Mouse (Mus musculus) layer of hippocampus, adult 8-10 months (tissue): Measurements from ENCODE around the gene Wdr91. TPM values are rescaled to one million over a fixed set of nuclear protein-coding genes. Genes with fewer than 3 reads are reported as not detected.
A peak's percentile ranks its signal among the peaks of the same experiment; 100 is the strongest.

ENCODE experiments used
- DNase-seq, 2 experiments: peaks; one replicate each; pipeline ENCODE4 v3.0.0; 2022; ENCODE audit warnings: low spot score in 2 of 2
- total RNA-seq, 4 experiments: library from RNA; stranded (reverse); gene quantifications; 2 replicates each; pipeline ENCODE4 v1.2.4; 2022

Wdr91 gene
- total RNA-seq, 4 experiments from 2014 or later = 35.0 to 38.8 (median 37.4) TPM

DNA sequence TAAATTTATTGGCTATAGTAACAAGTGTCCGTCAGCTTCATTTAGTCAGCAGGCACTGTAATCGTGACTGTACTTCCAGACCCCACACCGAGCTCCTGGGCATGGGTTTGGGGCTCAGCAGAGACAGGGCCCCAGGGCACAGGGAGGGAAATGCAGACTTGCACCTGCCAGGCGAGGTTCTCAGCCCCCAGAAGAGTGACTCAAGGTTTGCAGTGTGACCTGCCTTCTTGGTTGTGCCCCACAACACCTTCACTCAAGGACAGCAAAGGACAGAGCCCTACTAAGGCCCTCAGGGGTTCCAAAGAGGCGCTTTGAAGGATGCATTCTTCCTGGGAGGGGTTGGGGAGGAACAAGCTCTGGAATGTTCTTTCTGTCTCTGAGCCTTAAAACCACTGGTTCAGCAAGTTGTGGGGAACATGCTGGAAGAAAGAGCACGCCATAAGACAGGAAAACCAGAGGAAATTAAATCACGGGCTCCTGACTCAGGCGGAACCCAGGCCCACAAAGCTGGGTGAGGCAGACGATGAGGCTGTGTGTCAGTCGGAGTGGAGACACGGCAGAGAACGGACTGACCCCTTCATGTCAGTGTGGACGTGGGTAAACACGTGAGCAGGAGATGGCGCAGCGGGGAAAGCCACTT lies 31.5 kb downstream of the Wdr91 start:
- no peak for DNase-seq

DNA sequence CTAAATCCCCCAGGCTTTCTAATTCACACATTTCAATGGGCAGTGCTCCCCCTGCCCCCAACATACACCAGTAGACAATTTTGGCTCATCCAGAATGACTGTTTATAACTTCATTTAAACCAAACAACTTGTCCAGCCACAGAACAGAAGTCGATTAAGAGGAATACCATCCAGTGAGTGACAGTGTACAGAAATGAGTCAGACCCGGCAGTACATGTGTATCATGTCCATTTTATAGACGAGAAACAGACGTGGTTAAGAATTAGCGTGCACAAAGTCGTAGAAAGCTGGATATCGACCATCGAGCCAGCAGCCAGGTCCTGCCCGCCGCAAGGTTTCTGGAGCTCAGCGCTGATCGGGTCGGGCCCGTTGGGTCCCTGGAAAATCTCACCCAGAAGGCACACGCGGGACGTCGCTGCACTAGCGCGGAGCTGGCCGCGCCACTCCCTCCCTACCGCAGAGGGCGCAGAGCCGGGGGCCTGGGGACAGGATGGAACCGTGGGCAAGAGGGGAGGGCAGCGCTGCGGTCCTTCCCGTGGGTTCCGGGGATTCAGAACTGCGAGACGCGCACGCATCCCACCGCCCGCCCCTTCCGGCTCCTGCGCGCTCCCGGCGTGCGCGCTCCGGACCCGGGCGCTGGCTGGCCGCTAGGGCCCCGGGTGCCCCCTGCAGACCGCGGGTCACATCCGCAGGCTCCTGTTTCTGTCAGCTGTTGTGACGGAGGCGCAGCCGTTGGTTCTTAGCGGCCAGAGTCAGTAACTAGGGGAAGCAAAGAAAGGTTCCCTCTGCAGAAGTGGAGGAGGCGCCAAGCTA lies 33.0 kb downstream of the Wdr91 start, which contains the start of gene Cyren:
Gene Cyren (minus strand): TSS at position 552 of the 813 bp plus-strand sequence.
- DNase-seq = peak; percentile 84 to 87

DNA sequence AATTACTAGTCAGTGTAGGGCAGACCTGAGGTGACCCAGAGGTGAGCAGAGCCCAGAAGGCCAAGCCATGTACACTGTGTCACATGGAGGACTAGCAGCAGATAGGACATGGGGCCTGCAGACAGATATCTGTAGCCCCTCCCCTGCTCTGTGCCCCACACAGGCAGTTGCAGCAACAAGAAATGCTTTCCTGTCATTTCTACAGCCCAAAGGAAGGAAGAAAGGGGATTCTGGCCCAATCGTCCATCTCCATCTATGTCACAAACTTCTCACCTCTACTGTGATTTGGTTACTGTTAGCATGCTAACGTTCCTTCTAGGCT lies 33.9 kb downstream of the Wdr91 start:
- DNase-seq = no peak

DNA sequence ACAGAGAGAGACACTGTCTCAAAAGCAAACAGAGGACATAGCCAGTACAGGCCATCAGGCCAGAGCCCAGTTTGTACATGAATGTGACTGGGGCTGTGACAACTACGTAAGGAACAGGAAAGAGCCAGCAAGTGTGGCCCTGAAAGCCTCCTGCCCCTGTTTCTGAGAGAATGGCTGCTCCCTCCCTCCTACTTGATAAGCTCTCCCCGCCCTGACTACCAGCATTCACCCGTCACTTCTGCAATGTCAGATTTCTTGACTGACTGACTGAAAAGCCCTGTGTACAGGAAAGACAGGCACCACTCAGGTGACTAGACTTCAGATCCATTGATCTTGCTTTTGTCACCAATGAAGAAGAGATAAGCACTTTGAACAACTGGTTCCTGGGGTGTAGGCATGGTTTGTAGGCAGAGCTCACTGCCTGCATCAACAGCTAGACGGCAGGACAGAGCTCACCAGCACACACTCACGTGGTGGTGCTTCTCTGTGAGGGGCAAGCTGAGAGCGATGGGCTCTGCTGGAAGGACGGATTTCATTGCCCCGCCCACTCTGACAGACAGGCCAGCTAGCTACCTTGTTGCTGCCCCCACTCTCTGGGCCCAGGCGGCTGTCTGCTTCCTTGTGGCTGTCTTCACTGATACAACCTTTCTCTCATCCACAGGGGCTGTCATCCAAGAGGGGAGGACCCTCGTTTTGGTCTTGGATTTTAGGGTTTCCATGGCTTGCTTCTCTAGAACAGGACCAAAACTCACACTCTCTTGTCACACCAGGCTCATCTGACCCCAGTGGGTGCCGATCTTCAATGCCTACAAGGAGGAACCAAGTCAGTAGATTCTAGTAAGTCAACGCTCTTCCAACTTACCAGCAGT lies 34.5 kb downstream of the Wdr91 start:
- DNase-seq = no peak

DNA sequence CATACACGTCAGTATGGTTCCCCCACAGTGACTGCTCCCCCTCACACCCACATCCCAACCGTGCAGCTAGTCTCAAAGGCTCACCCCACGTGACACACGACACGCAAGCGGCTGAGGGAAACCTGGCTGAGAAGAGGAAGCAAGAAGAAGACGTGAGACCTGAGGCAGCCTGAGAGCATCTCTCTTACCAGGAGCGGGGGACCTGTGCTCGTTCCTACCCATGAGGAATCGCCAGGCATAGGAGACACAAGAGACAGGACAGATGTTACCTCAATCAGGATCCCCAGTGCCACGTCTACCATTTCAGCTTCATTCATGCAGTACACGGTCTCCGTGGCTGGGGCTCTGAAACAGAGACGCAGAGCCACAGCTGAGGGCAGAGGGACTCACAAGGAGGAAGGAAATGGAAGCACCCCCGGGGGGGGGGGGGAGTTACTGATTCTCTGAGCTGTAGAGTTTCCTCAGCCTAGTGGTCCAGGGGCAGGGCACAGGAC lies 35.4 kb downstream of the Wdr91 start:
- no peak for DNase-seq

DNA sequence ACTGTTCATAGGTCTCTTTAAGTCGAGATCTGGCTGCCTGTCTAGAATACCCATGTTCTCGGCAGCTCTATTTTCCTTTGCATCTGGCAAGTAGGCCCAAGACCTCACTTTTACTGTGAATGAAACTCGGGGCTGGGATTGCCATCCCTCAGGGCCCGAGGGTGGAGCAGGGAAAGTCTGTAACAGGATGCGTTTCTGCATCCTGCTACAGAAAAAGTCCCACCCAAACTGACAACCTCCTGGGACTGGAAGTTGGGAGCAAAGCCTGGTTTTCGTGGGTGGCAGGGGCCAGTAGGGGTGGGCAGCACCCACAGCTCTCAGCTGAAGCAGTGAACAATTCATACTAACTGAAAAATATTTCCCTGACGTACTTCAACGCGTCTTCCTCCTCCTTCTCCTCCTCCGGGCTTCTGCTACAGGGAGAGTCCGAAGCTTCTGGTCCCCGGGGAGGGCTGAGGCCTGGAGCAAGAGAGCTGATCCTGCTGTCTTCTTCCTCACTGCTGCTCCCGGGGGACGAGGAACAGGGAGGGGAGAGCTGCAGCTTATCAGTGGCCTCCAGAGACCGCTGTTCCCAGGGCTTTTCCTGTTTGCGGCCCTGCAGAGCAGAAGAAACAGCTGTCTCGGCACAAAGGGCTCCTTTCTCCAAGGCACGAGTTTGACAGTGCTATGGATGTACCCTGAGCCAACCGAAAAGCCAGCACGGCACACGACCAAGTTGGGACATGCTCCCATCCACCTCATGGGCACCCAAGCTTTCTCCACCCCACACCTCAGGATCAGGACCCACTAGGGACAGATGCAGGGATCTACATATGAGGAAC lies 36.4 kb downstream of the Wdr91 start:
- no peak for DNase-seq

DNA sequence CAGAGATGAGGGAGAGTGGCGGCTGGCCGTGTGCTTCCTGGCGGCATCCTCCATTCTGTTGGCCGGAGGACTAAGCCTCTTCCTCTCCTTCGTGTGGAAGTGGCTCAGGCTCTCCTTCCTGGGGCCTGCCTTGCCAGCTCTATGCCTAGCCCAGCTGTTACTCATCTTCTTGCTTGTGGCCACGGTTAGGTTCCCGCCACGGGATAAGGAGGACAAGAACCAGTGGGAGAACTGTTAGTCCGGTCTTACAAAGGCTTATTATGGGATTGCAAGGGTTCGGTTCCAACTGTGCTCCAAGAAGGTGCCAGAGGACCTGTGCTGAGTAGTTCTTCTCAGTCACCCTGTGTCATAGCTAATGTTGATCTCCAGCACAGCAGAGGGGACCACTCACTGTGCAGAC lies 37.8 kb downstream of the Wdr91 start:
- no peak for DNase-seq

DNA sequence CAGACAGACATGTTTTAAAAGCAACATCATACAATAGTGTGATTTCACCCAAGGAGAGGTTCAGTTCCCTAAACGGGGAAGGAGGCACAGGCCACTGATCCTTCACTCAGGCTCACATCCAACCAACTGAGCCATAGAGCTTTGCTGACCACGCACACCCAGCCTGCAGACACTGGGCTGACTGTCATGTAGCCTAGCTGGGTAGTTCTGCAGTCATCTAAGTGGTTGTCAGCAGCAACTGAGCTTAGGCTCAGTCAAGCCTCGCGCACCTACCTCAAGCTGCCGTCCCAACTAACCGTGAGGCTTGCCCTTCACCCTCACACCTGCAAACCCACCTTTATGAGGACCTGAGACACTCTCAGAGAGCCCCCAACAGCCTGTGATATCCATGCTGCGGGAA lies 38.7 kb downstream of the Wdr91 start:
- DNase-seq = no peak

DNA sequence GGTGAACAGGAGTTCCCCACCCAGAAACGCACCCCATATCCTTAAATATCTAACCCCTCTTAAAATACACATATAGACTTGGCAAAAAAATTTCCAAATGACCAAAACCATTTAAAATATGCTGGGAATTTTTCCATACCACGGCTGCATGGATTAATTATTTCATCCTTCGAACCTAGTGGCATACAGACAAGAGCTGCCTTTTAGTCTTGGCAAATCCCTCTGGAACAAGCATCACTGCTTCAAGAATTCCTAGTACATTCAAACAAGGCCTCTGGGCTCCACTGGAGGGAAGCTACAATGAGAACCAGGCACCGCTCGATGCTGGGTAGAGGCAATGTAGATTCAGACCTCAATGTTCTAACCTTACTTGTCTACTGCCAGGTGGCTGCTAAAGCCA lies 40.0 kb downstream of the Wdr91 start:
- no peak for DNase-seq

DNA sequence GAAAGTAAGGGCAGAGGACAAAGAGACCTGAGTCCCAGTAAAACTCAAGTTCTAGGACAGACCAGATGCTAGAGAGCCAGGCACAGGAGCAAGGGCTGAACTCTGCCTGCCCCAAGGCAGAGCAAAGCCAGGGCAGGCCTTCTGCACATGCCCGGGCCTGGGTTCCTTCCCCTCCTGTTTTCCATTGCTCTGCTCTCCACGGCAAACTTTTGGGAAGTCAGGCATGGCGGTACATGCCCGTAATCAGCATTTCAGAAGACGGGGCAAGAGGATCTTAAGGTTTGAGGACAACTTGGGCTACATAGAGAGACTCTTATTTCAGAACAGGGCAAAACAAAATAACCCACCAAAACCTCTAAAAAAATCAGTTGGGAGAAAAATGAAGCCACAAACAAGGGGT lies 40.5 kb downstream of the Wdr91 start:
- DNase-seq = no peak

DNA sequence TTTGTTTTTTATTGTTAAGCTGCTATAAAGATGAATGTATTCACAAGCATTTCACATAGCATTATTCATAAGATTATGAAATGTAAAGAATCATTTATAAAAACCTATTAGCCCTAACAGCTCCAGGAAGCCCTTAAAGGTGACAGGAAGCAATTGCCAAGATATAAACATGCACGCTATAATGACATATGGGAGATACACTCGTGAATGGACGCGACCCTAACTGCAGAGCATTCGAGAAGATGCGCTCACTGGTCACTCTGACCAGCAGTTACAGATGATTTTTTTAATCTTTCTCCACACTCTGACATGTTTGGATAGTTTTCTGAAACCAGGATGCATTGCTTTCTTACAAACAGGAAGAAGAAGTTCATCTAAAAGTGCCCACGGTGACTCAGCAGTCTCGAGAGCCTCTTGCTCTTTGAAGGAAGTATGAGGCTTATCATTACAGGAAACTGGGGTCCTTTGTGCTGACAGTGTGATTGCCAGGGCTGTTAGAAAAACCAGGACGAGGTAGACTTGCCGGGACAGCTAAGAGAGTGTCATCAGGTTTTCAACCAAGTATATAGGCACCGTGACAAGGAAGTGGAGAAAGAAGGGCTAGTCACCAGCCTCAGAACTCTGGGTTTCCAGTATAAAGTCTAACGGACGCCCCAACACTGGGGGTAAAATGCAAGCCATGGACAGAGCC lies 41.3 kb downstream of the Wdr91 start:
- DNase-seq = no peak

DNA sequence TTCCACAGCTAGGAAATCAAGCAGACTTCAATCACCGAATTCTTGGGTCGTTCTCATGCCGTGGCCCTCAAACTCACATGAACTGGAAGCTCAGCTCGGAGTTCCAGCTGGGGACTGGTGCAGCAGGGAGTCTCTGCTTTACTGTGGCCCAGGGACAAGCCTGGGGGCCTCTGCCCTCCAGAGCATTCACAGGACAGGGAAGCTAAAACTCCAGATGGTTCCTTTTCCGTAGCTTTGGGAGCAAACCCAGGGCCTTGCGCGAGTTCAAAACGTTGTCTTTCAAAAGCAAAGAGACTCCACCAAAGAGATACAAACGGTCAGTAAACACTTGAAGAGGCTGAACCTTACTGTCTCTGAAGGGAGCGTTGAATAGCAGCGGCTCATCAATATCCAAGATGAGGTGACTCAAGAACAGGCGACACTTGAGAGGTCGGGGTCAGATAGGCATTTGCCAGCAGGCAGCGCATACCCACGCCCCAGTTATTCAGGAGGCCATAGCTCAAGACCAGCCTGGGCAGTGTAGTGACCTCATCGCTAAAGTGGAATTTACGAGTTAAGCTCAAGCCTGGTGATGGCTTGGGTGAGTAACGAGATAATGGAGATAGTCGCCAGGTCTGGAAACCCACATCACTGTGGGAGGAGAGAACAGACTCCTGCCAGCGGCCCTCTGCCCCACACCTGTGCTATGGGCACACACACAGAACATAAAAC lies 42.0 kb downstream of the Wdr91 start:
- DNase-seq = no peak

DNA sequence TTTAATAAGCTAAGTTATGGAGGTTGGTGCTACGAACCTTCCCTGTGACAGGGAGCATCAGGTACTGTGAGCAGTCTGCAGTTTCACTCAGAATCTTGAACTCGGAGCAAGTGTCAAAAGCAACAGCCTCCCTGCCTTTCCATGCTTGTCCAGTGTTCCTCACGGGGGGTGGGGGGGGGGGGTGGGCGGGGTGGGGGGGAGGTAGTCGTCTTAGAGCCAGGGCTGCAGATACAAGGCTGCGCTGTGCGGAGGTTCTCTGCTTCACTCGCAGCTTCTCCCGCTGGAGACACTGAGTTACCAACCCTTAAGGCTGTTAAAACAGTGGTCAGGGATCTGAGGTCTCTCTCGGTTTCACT lies 42.7 kb downstream of the Wdr91 start:
- DNase-seq = no peak

DNA sequence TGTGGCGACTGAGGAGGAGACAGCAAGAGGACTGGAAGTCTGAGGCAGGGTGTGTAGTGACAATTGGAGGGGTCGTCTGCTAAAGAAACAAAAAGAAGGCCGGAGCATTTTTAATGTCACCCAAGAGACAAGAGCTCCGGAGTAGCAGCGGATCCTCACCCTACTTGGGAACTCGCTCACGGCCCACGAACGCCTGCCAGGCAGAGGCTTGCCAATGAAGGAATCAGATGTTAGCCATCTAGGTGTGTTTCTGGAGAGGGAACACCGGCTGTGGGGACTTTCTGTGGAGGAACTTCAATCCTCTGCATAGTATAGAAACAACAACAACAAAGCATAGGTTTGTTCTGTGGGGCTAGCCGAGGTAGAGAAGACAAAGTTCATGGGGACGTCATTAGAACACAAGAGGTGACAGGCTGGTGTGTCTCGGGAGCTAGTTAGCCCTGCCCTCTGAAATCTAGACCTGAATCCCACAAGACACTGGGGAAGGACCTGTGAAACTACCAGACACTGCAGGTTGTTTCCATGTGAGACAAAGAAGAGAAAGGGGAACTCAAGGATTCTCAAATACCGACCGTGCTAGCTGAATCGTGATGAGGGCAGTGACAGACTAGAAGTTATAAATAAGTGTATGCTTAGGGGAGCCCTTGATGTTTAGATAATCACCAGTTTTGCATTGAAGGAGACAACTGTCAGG lies 43.2 kb downstream of the Wdr91 start:
- DNase-seq = no peak

DNA sequence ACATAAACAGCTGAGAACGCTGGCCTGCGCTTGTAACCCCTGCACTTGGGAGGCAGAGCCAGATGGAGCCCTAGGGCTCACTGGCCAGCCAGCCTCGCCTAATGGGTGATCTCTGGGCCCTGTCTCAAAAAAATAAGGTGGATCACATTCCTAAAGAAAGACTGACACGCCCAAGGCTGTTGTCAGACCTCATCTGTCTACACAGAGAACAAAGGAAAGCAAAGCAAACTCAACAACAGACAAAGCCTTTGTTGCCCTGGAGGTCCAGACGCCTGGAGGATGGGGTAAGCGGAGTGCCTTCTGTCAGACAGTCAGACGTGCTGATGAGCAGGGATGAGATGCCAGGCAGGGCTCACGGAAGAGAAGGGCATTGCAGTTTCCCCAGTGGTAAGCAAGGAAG lies 43.9 kb downstream of the Wdr91 start:
- DNase-seq = no peak

DNA sequence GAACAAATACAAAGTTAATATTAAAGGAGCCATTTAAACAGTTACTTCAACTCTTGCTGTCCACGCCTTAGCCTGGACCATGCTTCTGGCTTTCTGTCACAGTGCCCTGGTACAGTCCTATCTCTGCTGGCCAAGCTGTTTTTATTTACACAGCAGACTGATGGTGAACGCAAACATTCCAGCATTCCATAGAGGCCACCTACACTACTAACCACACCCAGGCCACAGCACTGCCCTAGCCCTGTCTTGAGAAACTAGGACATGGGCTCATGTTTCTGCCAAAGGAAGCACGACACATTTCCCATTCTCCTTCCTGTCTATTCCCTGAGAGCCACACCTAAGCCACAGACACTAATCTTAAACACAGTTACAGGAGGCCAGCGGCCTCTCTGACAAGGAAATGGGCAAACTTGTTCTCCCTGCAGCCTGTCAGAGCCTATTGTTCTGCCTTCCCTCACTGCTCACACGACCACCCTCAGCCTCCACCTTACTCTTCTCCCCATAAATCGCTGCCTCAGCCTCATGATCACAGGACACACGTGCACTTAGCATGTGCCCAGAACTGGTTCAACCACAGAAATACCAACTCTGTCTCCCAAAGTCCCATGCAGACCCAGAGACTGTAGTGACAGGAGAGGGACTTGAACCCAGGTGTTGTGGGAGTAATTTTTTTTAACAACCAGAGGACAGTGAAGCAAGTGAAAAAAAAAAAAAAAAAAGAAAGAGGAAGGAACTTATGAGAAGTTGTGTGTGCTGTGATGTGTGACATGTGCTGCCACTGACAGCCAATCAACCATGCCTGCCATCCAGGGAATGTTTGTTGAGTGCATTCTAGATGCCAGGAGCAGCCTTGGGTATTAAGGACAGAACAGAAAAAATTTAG lies 44.7 kb downstream of the Wdr91 start:
- DNase-seq = no peak

DNA sequence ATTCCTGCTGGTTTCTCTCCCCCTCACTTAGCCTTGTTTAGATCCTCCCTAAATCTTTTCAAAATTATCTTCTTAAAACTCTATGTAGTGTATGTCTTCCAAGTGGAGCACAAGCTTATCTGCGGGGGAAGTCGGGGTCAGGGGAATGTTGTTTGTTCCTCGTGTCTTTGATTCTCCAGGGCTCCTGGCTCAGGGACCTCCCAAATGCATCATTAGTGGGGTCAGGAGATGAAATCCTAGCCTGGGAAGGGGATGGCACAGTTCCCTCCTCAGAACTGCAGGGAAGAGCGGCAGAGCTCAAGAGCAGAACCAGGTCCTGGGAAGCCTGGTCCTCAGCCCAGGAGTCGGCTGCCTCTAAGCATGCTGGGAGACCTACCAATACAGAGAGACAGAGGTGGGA lies 45.5 kb downstream of the Wdr91 start:
- no peak for DNase-seq

DNA sequence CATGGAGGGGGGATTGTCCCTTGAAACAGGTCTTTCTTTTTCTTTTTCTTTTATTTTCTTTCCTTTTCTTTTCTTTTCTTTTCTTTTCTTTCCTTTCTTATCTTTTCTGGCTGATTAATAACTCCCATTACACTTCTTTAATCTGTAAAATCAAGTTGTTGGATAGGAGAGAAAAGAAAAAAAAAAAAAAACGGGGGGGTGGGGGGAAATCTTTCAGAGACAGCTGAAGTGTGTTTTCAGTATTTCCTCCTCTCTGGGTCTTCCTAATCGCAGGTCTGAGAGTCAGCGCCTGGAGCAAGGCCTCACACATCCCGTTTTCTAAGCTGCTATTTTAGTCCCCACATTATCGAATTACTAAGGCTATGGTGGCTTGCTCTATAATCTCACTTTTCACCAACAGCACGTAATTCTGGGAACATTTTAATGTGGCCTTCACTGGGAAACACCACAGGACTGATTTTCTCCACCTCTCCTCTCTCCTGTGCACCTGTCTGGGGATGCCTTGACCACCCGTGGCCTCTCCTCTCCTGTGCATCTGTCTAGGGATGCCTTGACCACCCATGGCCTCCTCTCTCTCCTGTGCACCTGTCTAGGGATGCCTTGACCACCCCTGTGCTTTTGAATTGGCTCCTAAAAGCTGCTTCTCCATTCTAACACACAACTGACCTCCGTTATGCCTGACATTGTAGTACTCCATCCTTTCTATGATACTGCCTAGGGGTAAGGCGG lies 46.7 kb downstream of the Wdr91 start:
- no peak for DNase-seq
